Mouse (Mus musculus): ENCODE measurements around the gene Nfic. TPM values are rescaled to one million over a fixed set of nuclear protein-coding genes. Genes with fewer than 3 reads are reported as not detected.
A peak's percentile ranks its signal among the peaks of the same experiment; 100 is the strongest.

Nfic gene
- polyA plus RNA-seq, 1 experiment from 2014 or later, result 86.5 TPM

DNA sequence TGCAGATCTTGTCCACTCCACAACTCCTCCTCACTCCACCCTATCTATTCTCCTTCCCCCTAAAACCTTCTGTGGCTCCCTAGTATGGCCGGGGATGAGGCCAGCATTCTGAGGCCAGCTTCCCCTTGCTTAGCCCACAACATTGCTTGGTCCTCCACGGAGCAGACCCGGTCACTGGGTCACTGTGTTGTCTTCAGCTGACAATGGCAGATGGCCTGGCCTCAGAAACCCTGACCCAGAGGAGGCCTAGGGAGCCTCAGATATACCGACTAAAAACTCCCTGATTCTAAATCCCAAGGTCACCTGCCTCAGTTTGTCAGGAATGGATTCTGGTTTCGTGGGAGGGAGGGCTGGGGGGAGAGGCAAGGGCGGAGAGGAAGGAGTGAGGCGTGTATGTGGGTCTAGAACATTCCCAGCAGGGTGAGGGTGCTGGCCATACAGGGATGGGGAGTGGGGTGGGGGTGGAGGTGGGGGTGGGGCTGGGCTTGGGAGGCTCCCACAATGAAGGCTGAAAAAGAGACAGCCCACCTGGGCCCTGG lies 53.1 kb downstream of the Nfic start:
- Histone ChIP-seq H3K4me1 (ENCODE audit: insufficient read depth) (peaks cover 29% of the 10 kb centered on the region), H3K4me3 (ENCODE audit: low read depth, low read length) (peak overlapping the region; percentile 10), H3K27me3 (ENCODE audit: insufficient read depth, low read length) (no peaks in the 10 kb centered on the region), H3K4me2 (peak overlapping the region; percentile 46), H3K36me3 (ENCODE audit: insufficient read depth) (peaks cover 84% of the 10 kb centered on the region), H3K27ac (ENCODE audit: low read depth) (peak overlapping the region; percentile 88), H3K9ac (peak overlapping the region; percentile 7; the same call in 1 of the 2 replicates), H3K9me3 (ENCODE audit: low read depth, low read length) (no peaks in the 10 kb centered on the region)
- no peak for DNase-seq
- peak; percentile 1 for ATAC-seq (ENCODE audit: insufficient read depth)
- no peak for TF ChIP-seq CTCF (IDR thresholded peaks at IDR 0.05; ENCODE audit: low read depth)
- WGBS, result 15% methylated on average over 7 of the region's 7 CpGs

DNA sequence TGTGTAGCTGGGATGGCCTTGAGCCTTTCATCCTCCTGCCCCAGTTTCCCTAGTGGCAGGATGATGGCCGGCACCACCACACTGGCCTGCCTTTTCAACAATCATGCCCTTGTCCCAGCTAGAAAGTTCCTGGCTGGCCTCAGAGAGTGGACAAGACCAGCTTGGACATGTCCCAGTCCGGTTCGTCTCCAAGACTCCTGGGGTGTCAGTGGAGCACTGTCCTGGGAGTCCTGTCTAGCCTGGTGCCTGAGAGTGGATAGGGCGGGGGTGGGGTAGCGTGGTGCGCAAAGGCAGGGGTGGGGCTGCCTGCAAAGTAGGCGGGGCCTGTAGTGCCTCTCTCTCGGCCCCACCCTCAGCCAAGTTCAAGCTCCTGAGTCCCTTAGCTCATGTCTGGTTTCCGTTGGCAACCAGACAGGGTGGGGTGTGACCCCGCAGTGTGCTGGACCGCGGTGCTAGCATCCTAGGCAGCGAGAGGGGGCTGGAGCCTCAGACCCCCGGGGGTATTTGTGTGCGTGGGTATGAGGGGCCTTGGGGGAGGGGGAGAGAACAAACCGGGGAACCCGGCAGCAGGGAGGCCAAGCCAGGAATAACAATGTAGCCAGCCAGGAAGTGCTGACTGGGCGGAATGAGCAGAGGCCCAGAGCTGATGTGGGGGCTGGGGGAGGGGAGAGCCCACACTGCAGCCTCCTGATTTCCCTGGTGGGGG lies 53.8 kb downstream of the Nfic start:
- WGBS, result 5% methylated on average over 17 of the region's 18 CpGs
- peak overlapping the region; percentile 88 for H3K27ac ChIP-seq (ENCODE audit: low read depth)
- ATAC-seq (ENCODE audit: insufficient read depth), result peak; percentile 85
- peaks cover 82% of the 10 kb centered on the region for H3K36me3 ChIP-seq (ENCODE audit: insufficient read depth)
- H3K4me2 ChIP-seq, result peak overlapping the region; percentile 46
- H3K9me3 ChIP-seq (ENCODE audit: low read depth, low read length), result no peaks in the 10 kb centered on the region
- TF ChIP-seq CTCF (IDR thresholded peaks at IDR 0.05; ENCODE audit: low read depth), result peak; percentile 24
- peak; percentile 93 for DNase-seq
- H3K27me3 ChIP-seq (ENCODE audit: insufficient read depth, low read length), result no peaks in the 10 kb centered on the region
- peak overlapping the region; percentile 7; the same call in 1 of the 2 replicates for H3K9ac ChIP-seq
- peak overlapping the region; percentile 10 for H3K4me3 ChIP-seq (ENCODE audit: low read depth, low read length)
- H3K4me1 ChIP-seq (ENCODE audit: insufficient read depth), result peaks cover 24% of the 10 kb centered on the region

DNA sequence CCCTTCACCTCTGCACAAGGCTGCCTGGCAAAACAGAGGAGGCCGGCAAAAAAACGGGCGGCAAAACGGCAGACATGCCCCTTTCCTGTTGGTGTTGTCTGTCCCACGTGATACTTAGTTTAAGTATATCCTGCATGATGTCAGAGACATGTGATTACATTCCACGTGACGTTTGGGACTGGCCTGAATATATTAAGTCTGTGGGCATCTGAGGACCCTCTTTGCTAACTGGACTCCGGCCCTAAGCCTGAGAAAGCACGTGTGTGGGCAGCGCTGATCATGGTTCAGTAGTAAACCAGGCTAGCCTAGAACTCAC lies 54.3 kb downstream of the Nfic start:
- 22% methylated on average over 10 of the region's 10 CpGs for WGBS
- Histone ChIP-seq H3K4me1 (ENCODE audit: insufficient read depth) (peaks cover 24% of the 10 kb centered on the region), H3K9ac (no peak overlapping the region)

DNA sequence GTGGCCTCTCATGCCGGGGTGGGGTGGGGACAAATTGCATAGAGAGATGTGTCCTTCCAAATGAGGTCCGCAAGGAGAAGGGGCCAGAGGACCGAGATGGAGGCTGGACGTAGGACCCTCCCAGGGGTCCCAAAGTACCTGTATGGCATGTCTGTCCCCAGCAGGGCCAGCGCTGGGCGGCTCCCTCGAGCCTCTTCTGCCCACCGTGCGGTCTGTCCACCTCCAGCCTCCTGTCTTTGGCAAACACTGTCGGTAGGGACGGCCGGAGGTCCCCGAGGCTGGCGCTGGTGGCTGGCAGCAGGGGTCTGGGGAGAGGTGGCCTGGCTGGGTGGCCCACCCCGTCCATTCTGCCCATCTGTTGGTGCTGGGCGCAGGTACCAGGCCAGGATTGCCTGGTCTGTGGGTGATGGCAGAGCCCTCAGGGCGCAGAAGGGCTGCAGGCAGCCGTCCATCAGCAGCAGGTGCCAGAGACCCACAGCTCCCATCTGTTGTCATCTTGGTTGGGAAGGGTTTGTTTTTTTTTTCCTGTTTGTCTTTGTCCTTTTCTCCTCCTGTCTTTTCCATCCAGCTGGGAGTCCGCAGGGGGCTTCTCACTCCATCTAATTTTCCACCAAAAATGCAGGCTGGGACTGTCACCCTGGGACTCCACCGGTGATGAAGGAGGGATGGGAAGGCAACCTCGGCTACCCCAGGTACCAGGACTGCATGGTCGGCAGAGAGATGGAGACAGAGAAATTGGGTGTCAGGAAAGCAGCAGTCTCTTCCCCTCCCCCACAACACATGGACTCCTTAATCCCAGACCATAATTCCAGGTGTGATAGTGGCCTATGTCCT lies 54.8 kb downstream of the Nfic start:
- H3K9ac ChIP-seq, result no peak overlapping the region
- ATAC-seq (ENCODE audit: insufficient read depth) (no peak), DNase-seq (no peak)
- peaks cover 76% of the 10 kb centered on the region for H3K36me3 ChIP-seq (ENCODE audit: insufficient read depth)
- H3K4me2 ChIP-seq, result no peak overlapping the region; the same call in 1 of the 2 replicates
- H3K27me3 ChIP-seq (ENCODE audit: insufficient read depth, low read length), result no peaks in the 10 kb centered on the region
- peak overlapping the region; percentile 88; the same call in 1 of the 2 replicates for H3K27ac ChIP-seq (ENCODE audit: low read depth)
- WGBS, result 53% methylated on average over 22 of the region's 22 CpGs
- H3K4me1 ChIP-seq (ENCODE audit: insufficient read depth), result peaks cover 24% of the 10 kb centered on the region
- no peak overlapping the region for H3K4me3 ChIP-seq (ENCODE audit: low read depth, low read length)
- no peak for TF ChIP-seq CTCF (IDR thresholded peaks at IDR 0.05; ENCODE audit: low read depth)
- H3K9me3 ChIP-seq (ENCODE audit: low read depth, low read length), result no peaks in the 10 kb centered on the region

More for the DNA sequence above, 54.3 kb downstream of the Nfic start:
- no peak for TF ChIP-seq CTCF (IDR thresholded peaks at IDR 0.05; ENCODE audit: low read depth)
- H3K27ac ChIP-seq (ENCODE audit: low read depth), result peak overlapping the region; percentile 88
- no peaks in the 10 kb centered on the region for H3K27me3 ChIP-seq (ENCODE audit: insufficient read depth, low read length)
- ATAC-seq (ENCODE audit: insufficient read depth) (peak; percentile 4; the same call in 1 of the 2 replicates), DNase-seq (peak; percentile 63)
- no peak overlapping the region for H3K4me3 ChIP-seq (ENCODE audit: low read depth, low read length)
- H3K9me3 ChIP-seq (ENCODE audit: low read depth, low read length), result no peaks in the 10 kb centered on the region
- H3K36me3 ChIP-seq (ENCODE audit: insufficient read depth), result peaks cover 82% of the 10 kb centered on the region
- H3K4me2 ChIP-seq, result peak overlapping the region; percentile 46; the same call in 1 of the 2 replicates

DNA sequence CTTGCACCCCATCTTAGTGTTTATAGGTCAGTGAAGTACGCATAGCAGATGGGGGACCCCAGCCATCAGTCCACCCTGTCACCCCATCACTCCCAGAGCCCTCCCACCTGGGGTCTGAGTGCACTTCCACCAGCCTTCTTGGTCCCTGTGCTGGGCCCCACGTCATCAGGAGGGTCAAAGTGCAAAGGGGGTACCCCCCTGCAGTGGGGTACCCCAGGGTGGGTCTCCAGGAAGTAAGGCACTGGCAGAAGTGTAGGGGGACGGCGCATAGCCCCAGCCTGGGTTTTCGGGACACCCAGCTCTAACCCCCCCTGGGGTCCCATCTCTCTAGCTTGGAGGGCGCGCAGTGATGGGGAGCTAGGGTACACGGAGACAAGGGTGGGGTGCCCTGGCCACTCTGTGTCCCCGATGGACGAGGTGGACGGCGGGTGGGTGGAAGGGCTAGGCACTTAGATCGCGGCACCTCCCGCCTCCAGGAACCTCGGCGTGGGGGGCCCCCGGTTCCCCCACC lies 55.6 kb downstream of the Nfic start:
- Histone ChIP-seq H3K4me3 (ENCODE audit: low read depth, low read length) (no peak overlapping the region), H3K4me2 (no peak overlapping the region), H3K27ac (ENCODE audit: low read depth) (no peak overlapping the region), H3K9me3 (ENCODE audit: low read depth, low read length) (no peaks in the 10 kb centered on the region), H3K4me1 (ENCODE audit: insufficient read depth) (peaks cover 24% of the 10 kb centered on the region), H3K9ac (no peak overlapping the region), H3K36me3 (ENCODE audit: insufficient read depth) (peaks cover 69% of the 10 kb centered on the region), H3K27me3 (ENCODE audit: insufficient read depth, low read length) (no peaks in the 10 kb centered on the region)
- no peak for TF ChIP-seq CTCF (IDR thresholded peaks at IDR 0.05; ENCODE audit: low read depth)
- WGBS, result 75% methylated on average over 18 of the region's 18 CpGs
- DNase-seq, result no peak
- ATAC-seq (ENCODE audit: insufficient read depth), result no peak

DNA sequence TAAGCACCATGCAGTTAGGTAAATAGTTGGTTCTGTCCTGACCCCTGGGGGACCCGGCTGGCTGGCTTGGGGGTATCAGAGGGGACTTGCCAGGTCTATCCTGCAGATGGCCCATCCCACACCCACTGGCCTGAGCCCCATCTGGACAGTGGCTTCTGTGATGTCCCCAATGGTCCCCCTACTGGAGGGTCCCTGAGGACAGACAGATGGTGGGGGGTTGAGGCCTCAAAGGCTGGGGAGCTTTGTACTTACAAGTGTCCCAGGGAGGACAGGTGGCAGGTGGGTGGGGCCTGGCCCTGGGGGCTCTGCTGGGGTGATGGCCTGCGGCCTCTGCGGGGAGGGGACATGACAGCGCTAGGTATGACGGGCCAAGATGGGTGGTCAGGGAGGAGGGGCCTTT lies 56.1 kb downstream of the Nfic start:
- H3K36me3 ChIP-seq (ENCODE audit: insufficient read depth), result peaks cover 63% of the 10 kb centered on the region
- WGBS, result 69% methylated on average over 5 of the region's 5 CpGs

More for the DNA sequence above, 56.1 kb downstream of the Nfic start:
- H3K27ac ChIP-seq (ENCODE audit: low read depth), result no peak overlapping the region
- H3K9me3 ChIP-seq (ENCODE audit: low read depth, low read length), result no peaks in the 10 kb centered on the region
- ATAC-seq (ENCODE audit: insufficient read depth), result no peak
- TF ChIP-seq CTCF (IDR thresholded peaks at IDR 0.05; ENCODE audit: low read depth), result 0 out of 2 replicates have a peak, but pooled peaks have one; percentile 1
- no peak overlapping the region for H3K9ac ChIP-seq
- no peak overlapping the region for H3K4me2 ChIP-seq
- H3K27me3 ChIP-seq (ENCODE audit: insufficient read depth, low read length), result no peaks in the 10 kb centered on the region
- no peak for DNase-seq
- peaks cover 24% of the 10 kb centered on the region for H3K4me1 ChIP-seq (ENCODE audit: insufficient read depth)
- H3K4me3 ChIP-seq (ENCODE audit: low read depth, low read length), result no peak overlapping the region
